Mouse (Mus musculus) heart, embryonic 11.5 days (tissue): ENCODE measurements around the gene Esrrb. TPM values are rescaled to one million over a fixed set of nuclear protein-coding genes. Genes with fewer than 3 reads are reported as not detected.

Source experiments
- ATAC-seq: fragments of 200-750 bp; cut with Nextera tagmentation; replicated peaks from 2 replicates; pipeline ENCODE4 v1.8.0; 2017; ENCODE audit warnings: moderate library complexity; ENCODE audit not compliant: insufficient number of reproducible peaks, low FRiP score, low TSS enrichment
- H3K27ac ChIP-seq: fragments of 300-500 bp; sonication (generic); 2 replicates; pipeline ENCODE4 v1.5.1; 2014; ENCODE audit warnings: mild to moderate bottlenecking, low read depth, low read length
- H3K27me3 ChIP-seq: fragments of 300-500 bp; sonication (generic); 2 replicates; pipeline ENCODE4 v1.6.1; 2014; ENCODE audit warnings: mild to moderate bottlenecking, low read length, mixed read lengths; ENCODE audit not compliant: control insufficient read depth, insufficient read depth
- H3K36me3 ChIP-seq: fragments of 300-500 bp; sonication (generic); 2 replicates; pipeline ENCODE4 v1.6.1; 2014; ENCODE audit warnings: mild to moderate bottlenecking, low read length, moderate library complexity, mixed read lengths; ENCODE audit not compliant: control insufficient read depth, insufficient read depth
- H3K4me1 ChIP-seq: fragments of 300-500 bp; sonication (generic); 2 replicates; pipeline ENCODE4 v1.6.1; 2014; ENCODE audit warnings: low read length; ENCODE audit not compliant: control insufficient read depth, insufficient read depth
- H3K4me2 ChIP-seq: fragments of 300-500 bp; sonication (generic); 2 replicates; pipeline ENCODE4 v1.6.1; 2014; ENCODE audit warnings: mild to moderate bottlenecking, moderate library complexity
- H3K4me3 ChIP-seq: fragments of 300-500 bp; sonication (generic); 2 replicates; pipeline ENCODE4 v1.5.1; 2014; ENCODE audit warnings: low read depth, low read length
- H3K9ac ChIP-seq: fragments of 300-500 bp; sonication (generic); 2 replicates; pipeline ENCODE4 v1.6.1; 2014; ENCODE audit warnings: mild to moderate bottlenecking, low read depth, low read length, moderate library complexity
- H3K9me3 ChIP-seq: fragments of 300-500 bp; sonication (generic); replicated peaks from 2 replicates; pipeline ENCODE4 v1.6.1; 2016; ENCODE audit warnings: low read length; ENCODE audit not compliant: control insufficient read depth
- WGBS: fragments of 180-500 bp; shearing (Covaris S2); extraction: QIAGEN DNeasy Blood & Tissue Kit; methylation state at CpG from one replicate; pipeline ENCODE4 v1.1.7; 2014; ENCODE audit not compliant: insufficient replicate concordance; 5-methylcytosine and 5-hydroxymethylcytosine counted together
- polyA plus RNA-seq: library from polyadenylated mRNA; unstranded; fragments of >200 nt; fragmentation: Nextera tagmentation; extraction: Ambion mirVana; gene quantifications from 2 replicates; pipeline ENCODE4 v1.2.1, GENCODE M21; 2014

The Esrrb gene
- 1.6 TPM in 2 replicates for polyA plus RNA-seq

- Histone ChIP-seq H3K4me1 (peaks cover 17% of the 10 kb centered on the region), H3K27ac (peak within 1 kb of the TSS; percentile 74), H3K9ac (peak within 1 kb of the TSS; percentile 54), H3K36me3 (no peaks in the 10 kb centered on the region), H3K4me3 (peak within 1 kb of the TSS; percentile 39), H3K9me3 (no peaks in the 10 kb centered on the region), H3K4me2 (peak within 1 kb of the TSS; percentile 65), H3K27me3 (no peaks in the 10 kb centered on the region; the same call in 1 of the 2 replicates)
- WGBS: 16% methylated on average over 22 of the region's 22 CpGs
- ATAC-seq: peak; percentile 76
These were observed at the start of gene Esrrb for GRCm38 (mm10) chr12:86360696-86361631. Esrrb (plus strand) TSS chr12:86361117.

DNA sequence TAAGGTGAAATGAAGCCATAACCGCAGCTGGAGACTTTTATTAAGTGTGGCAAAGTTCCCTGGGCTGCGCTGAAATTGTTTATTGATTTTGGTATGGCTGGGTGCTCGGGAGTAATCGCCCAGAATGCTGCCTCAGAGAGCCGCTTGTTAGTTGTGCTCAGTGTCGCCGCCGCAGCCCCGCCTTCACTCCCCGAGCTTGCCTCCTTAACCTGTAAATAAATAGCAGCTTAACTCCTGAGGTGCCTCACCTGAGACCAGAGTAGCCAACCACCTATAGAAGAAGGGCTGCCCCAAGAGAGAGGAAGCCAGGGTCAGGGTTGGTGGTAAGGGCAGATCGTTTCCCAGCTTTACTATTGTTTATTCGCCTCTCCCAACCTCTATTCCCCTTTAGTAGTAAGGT lies 40.3 kb upstream of the Esrrb start:
- Histone ChIP-seq H3K9me3 (no peaks in the 10 kb centered on the region), H3K4me2 (peak overlapping the region; percentile 4; the same call in 1 of the 2 replicates), H3K9ac (0 out of 2 replicates have a peak overlapping the region, but pooled peaks have one; percentile 3), H3K27me3 (peaks cover 3% of the 10 kb centered on the region; the same call in 1 of the 2 replicates), H3K36me3 (no peaks in the 10 kb centered on the region), H3K4me3 (no peak overlapping the region), H3K4me1 (peaks cover 4% of the 10 kb centered on the region; the same call in 1 of the 2 replicates), H3K27ac (no peak overlapping the region)
- no peak for ATAC-seq
- 29% methylated on average over 12 of the region's 12 CpGs for WGBS

DNA sequence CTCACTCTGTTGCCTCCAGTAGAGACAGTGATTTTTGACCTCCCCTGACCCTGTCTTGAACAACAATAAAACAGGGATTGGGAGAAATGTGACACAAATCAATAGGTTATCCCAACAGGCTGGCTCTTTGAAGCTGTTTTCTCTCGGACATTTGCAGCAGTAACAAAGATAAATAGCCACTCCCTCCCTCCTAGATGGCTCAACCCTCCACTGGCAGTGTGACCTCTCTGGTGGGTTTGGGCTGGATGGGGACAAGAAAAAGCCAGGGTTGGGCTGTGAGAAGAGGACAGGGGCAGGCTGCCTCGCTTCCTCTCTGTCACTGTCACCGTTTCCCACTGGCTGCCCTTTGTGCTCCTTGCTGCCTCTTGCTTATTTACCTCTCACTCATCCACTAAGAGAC lies 36.6 kb upstream of the Esrrb start:
- Histone ChIP-seq H3K27me3 (peaks cover 3% of the 10 kb centered on the region; the same call in 1 of the 2 replicates), H3K9me3 (no peaks in the 10 kb centered on the region), H3K4me3 (no peak overlapping the region), H3K36me3 (no peaks in the 10 kb centered on the region), H3K9ac (no peak overlapping the region), H3K4me2 (no peak overlapping the region), H3K27ac (no peak overlapping the region), H3K4me1 (peaks cover 10% of the 10 kb centered on the region)
- no peak for ATAC-seq
- 30% methylated on average over 3 of the region's 3 CpGs for WGBS

DNA sequence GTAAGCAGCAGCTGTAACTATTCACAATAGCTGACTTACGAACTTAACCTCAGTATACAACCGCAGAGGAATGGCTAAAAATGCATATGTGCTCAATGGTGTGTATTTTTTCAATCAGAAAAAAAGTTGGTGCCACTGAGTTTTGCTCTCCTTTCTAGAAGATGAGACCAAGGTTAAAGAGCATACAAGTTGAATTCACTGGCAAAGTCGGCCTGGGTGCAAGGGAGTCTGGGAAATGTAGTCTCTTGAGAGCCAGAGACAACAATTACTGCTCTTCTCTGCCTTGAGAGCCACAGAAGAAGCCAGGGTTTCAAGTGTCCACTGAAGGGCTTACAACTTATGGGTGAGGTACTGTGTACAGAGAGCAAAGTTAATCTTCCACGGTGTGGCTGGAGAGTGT lies 31.1 kb upstream of the Esrrb start:
- WGBS: 57% methylated on average over 4 of the region's 4 CpGs
- Histone ChIP-seq H3K9me3 (no peaks in the 10 kb centered on the region), H3K9ac (no peak overlapping the region), H3K4me2 (no peak overlapping the region), H3K27ac (no peak overlapping the region), H3K36me3 (no peaks in the 10 kb centered on the region), H3K27me3 (no peaks in the 10 kb centered on the region; the same call in 1 of the 2 replicates), H3K4me3 (no peak overlapping the region), H3K4me1 (peaks cover 6% of the 10 kb centered on the region; the same call in 1 of the 2 replicates)
- no peak for ATAC-seq

GRCm38 (mm10) chr12:86330684-86331083 lies 30.2 kb upstream of the Esrrb start:
- Histone ChIP-seq H3K36me3 (no peaks in the 10 kb centered on the region), H3K9ac (no peak overlapping the region), H3K4me2 (no peak overlapping the region), H3K4me1 (peaks cover 6% of the 10 kb centered on the region; the same call in 1 of the 2 replicates), H3K4me3 (no peak overlapping the region), H3K27ac (no peak overlapping the region), H3K9me3 (no peaks in the 10 kb centered on the region), H3K27me3 (no peaks in the 10 kb centered on the region)
- no peak for ATAC-seq
- 85% methylated on average over 9 of the region's 9 CpGs for WGBS

GRCm38 (mm10) chr12:86331248-86331647 lies 29.7 kb upstream of the Esrrb start:
- no peaks in the 10 kb centered on the region for H3K9me3 ChIP-seq
- WGBS: 75% methylated on average over 10 of the region's 10 CpGs
- H3K4me1 ChIP-seq: peaks cover 6% of the 10 kb centered on the region; the same call in 1 of the 2 replicates
- no peaks in the 10 kb centered on the region for H3K27me3 ChIP-seq
- no peaks in the 10 kb centered on the region for H3K36me3 ChIP-seq
- H3K4me2 ChIP-seq: no peak overlapping the region
- H3K4me3 ChIP-seq: no peak overlapping the region
- no peak overlapping the region for H3K9ac ChIP-seq
- no peak overlapping the region for H3K27ac ChIP-seq
- no peak for ATAC-seq

GRCm38 (mm10) chr12:86336209-86336608 lies 24.7 kb upstream of the Esrrb start:
- Histone ChIP-seq H3K4me3 (no peak overlapping the region), H3K36me3 (no peaks in the 10 kb centered on the region), H3K4me2 (no peak overlapping the region), H3K27me3 (no peaks in the 10 kb centered on the region), H3K4me1 (peaks cover 16% of the 10 kb centered on the region), H3K27ac (no peak overlapping the region), H3K9ac (no peak overlapping the region), H3K9me3 (no peaks in the 10 kb centered on the region)
- 95% methylated on average over 3 of the region's 3 CpGs for WGBS
- ATAC-seq: no peak

GRCm38 (mm10) chr12:86336887-86337286 lies 24.0 kb upstream of the Esrrb start:
- no peaks in the 10 kb centered on the region for H3K27me3 ChIP-seq
- H3K4me3 ChIP-seq: no peak overlapping the region
- no peaks in the 10 kb centered on the region for H3K36me3 ChIP-seq
- no peak for ATAC-seq
- H3K4me1 ChIP-seq: peaks cover 16% of the 10 kb centered on the region
- no peak overlapping the region for H3K4me2 ChIP-seq
- no peak overlapping the region for H3K9ac ChIP-seq
- 43% methylated on average over 7 of the region's 7 CpGs for WGBS
- no peak overlapping the region; the same call in 1 of the 2 replicates for H3K27ac ChIP-seq
- no peaks in the 10 kb centered on the region for H3K9me3 ChIP-seq
